Mouse (Mus musculus): ENCODE measurements at regions not wholly inside any gene's neighbourhood (a gene's known extent, or its start where the extent isn't known, plus 50 kb on each side); places are given as distances from the start of the nearest gene placed in this dataset.

GRCm38 (mm10) chr12:27932382-27933140, 590.2 kb upstream of the Sox11 start:
- TF ChIP-seq CTCF (IDR thresholded peaks at IDR 0.05; ENCODE audit: low read depth, low read length): no peak
- TF ChIP-seq POLR2A (IDR thresholded peaks at IDR 0.05; ENCODE audit: borderline replicate concordance, low read depth, low read length): no peak

All from bone marrow macrophage, adult 2 months (primary cell).